Mouse (Mus musculus) kidney, adult 2 months (tissue): ENCODE measurements around the gene Tpcn1.

Experiments
- CTCF ChIP-seq: fragments of 200-500 bp; conservative IDR thresholded peaks from 2 replicates; pipeline ENCODE4 v1.5.1; 2011; ENCODE audit warnings: low read depth, mild to moderate bottlenecking, control low read depth, low read length, moderate library complexity, mixed read lengths; ENCODE audit not compliant: insufficient read depth, insufficient read length
- POLR2A ChIP-seq: fragments of 200-500 bp; IDR thresholded peaks from one replicate; pipeline ENCODE4 v1.6.1; 2011; ENCODE audit warnings: low read depth, low read length, control low read depth

GRCm38 (mm10) chr5:120505781-120506180, 82.7 kb downstream of the Tpcn1 start:
- TF ChIP-seq CTCF (no peak), POLR2A (no peak)
